17 mouse cellular contexts compared by ENCODE assay signal in the genomic region with DNA sequence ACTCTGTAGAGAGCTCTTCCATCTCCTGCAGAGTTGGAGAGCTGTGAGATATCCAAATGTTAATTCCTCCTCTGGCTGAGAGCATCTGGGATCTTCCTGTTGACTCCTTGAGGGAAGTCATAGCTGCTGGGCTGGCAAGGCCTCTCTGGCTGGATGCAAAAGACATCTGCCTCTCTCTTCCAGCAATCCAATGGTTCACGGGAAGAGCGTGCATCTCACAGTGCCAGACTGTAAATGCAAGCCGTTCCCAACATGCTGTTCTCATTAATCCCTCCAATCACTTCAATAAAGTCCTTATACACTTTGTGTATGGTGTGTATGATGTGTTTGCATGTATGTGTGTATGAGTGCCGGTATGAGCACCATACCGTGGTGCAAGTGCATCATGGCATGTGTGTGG. TPM values are rescaled to one million over a fixed set of nuclear protein-coding genes. Genes with fewer than 3 reads are reported as not detected.
DNase-seq lines count a peak whose midpoint lies in the region; ATAC-seq and TF ChIP-seq lines count a peak whose summit lies in the region.
"Had no signal": no experiment of that assay in that cellular context is flagged by ENCODE, and none has a peak within 500 bp of the region (broad histone marks: within the 10 kb centered on the region; RNA-seq: fewer than 3 reads in every experiment).

No protein-coding gene starts in this region.

- no peak overlapping the region for H3K27ac ChIP-seq in forebrain, postnatal 0 days (ENCODE audit: low read depth, low read length)
- H3K27ac ChIP-seq in forebrain, embryonic 13.5 days = no peak overlapping the region
- no peak overlapping the region for H3K27ac ChIP-seq in heart, adult 2 months
- 0 out of 2 replicates have a peak overlapping the region, but pooled peaks have one; percentile 1 for H3K27ac ChIP-seq in limb, embryonic 14.5 days (replicated peaks; ENCODE audit: low read depth, low read length)
- H3K27ac ChIP-seq: forebrain, embryonic 12.5 days; heart, embryonic 13.5 days; hindbrain, embryonic 15.5 days had no signal

- H3K9me3 ChIP-seq in forebrain, postnatal 0 days (ENCODE audit: low read length) = no peaks in the 10 kb centered on the region
- no peaks in the 10 kb centered on the region for H3K9me3 ChIP-seq in forebrain, embryonic 13.5 days (replicated peaks)
- H3K9me3 ChIP-seq in limb, embryonic 14.5 days (ENCODE audit: control insufficient read depth, low read length) = no peaks in the 10 kb centered on the region
- H3K9me3 ChIP-seq: forebrain, embryonic 12.5 days; heart, embryonic 13.5 days; hindbrain, embryonic 15.5 days had no signal

- no peak overlapping the region for H3K4me3 ChIP-seq in forebrain, postnatal 0 days (ENCODE audit: low read depth, low read length)
- H3K4me3 ChIP-seq in forebrain, embryonic 13.5 days = no peak overlapping the region
- H3K4me3 ChIP-seq in heart, adult 2 months = no peak overlapping the region
- no peak overlapping the region for H3K4me3 ChIP-seq in limb, embryonic 14.5 days (replicated peaks; ENCODE audit: low read length)
- H3K4me3 ChIP-seq: forebrain, embryonic 12.5 days; heart, embryonic 13.5 days; hindbrain, embryonic 15.5 days had no signal

- peak; percentile 4 for DNase-seq in forebrain, postnatal 0 days
- peak; percentile 90 for DNase-seq in heart, adult 11 months
- no peak for DNase-seq in heart, adult 2 months
- peak; percentile 53 for DNase-seq in limb, embryonic 14.5 days (ENCODE audit: low spot score)
- DNase-seq in layer of hippocampus, postnatal 25 days (ENCODE audit: extremely low spot score in 1 of 2, low spot score in 1 of 2) = no peak
- DNase-seq: adrenal gland, postnatal 14 days; cerebellum, adult 11-12 months; cerebellum, adult 9-10 months; cerebellum, postnatal 36 days; heart, postnatal 36 days had no signal

- no peaks in the 10 kb centered on the region for H3K36me3 ChIP-seq in forebrain, postnatal 0 days (ENCODE audit: insufficient read depth)
- H3K36me3 ChIP-seq in forebrain, embryonic 13.5 days (ENCODE audit: poor library complexity, severe bottlenecking) = no peaks in the 10 kb centered on the region
- H3K36me3 ChIP-seq in heart, adult 2 months (ENCODE audit: control insufficient read depth, insufficient read depth, low read length) = no peaks in the 10 kb centered on the region
- H3K36me3 ChIP-seq in limb, embryonic 14.5 days (ENCODE audit: control insufficient read depth, insufficient read depth, low read length) = no peaks in the 10 kb centered on the region
- H3K36me3 ChIP-seq: forebrain, embryonic 12.5 days; heart, embryonic 13.5 days; hindbrain, embryonic 15.5 days had no signal

- no peaks in the 10 kb centered on the region for H3K4me1 ChIP-seq in forebrain, postnatal 0 days (ENCODE audit: insufficient read depth)
- no peaks in the 10 kb centered on the region for H3K4me1 ChIP-seq in forebrain, embryonic 13.5 days
- H3K4me1 ChIP-seq in heart, adult 2 months (ENCODE audit: control insufficient read depth, insufficient read depth, low read length) = peaks cover 12% of the 10 kb centered on the region
- H3K4me1 ChIP-seq in limb, embryonic 14.5 days (ENCODE audit: control insufficient read depth, insufficient read depth, low read length) = peaks cover 30% of the 10 kb centered on the region
- H3K4me1 ChIP-seq: hindbrain, embryonic 15.5 days had no signal

- WGBS in forebrain, postnatal 0 days = 83% methylated on average over 5 of the region's 5 CpGs
- 89% methylated on average over 5 of the region's 5 CpGs for WGBS in forebrain, embryonic 13.5 days
- WGBS in heart, adult 2 months = 65% methylated on average over 5 of the region's 5 CpGs
- 44% methylated on average over 5 of the region's 5 CpGs for WGBS in limb, embryonic 14.5 days

- TF ChIP-seq POLR2A in heart, adult 2 months (IDR thresholded peaks at IDR 0.05; ENCODE audit: insufficient read depth, low read depth, low read length) = no peak
- no peak for TF ChIP-seq POLR2A in limb, embryonic 14.5 days (IDR thresholded peaks at IDR 0.05; ENCODE audit: borderline replicate concordance, extremely low read depth, insufficient read depth, insufficient read length)

- peak; percentile 40; the same call in 1 of the 2 replicates for ATAC-seq in forebrain, postnatal 0 days
- no peak for ATAC-seq in forebrain, embryonic 13.5 days
- ATAC-seq in limb, embryonic 14.5 days (ENCODE audit: low FRiP score, low read depth) = no peak
- ATAC-seq: activated CD4-positive, CD25-positive, alpha-beta regulatory T cell, adult 4 months; intestine, embryonic 16.5 days; Patski had no signal

- H3K9ac ChIP-seq in forebrain, postnatal 0 days = no peak overlapping the region
- no peak overlapping the region for H3K9ac ChIP-seq in forebrain, embryonic 13.5 days
- no peak overlapping the region for H3K9ac ChIP-seq in heart, adult 2 months (ENCODE audit: low read depth, low read length)
- no peak overlapping the region for H3K9ac ChIP-seq in limb, embryonic 14.5 days (ENCODE audit: low read depth, low read length, severe bottlenecking)
- H3K9ac ChIP-seq: forebrain, embryonic 12.5 days; heart, embryonic 13.5 days; hindbrain, embryonic 15.5 days had no signal

- no peaks in the 10 kb centered on the region for H3K27me3 ChIP-seq in forebrain, postnatal 0 days (ENCODE audit: insufficient read depth, low read length)
- no peaks in the 10 kb centered on the region for H3K27me3 ChIP-seq in forebrain, embryonic 13.5 days
- H3K27me3 ChIP-seq in heart, adult 2 months (ENCODE audit: control insufficient read depth, insufficient read depth, low read length) = no peaks in the 10 kb centered on the region
- H3K27me3 ChIP-seq in limb, embryonic 14.5 days (ENCODE audit: control insufficient read depth, insufficient read depth, low read length) = no peaks in the 10 kb centered on the region
- H3K27me3 ChIP-seq: forebrain, embryonic 12.5 days; heart, embryonic 13.5 days; hindbrain, embryonic 15.5 days had no signal

- TF ChIP-seq EP300 in heart, adult 2 months (IDR thresholded peaks at IDR 0.05; ENCODE audit: insufficient read depth, low read depth, low read length) = no peak

- intact Hi-C loops in heart, adult 2 months (cut with DNase I) = no loop called here

- no peaks in the 10 kb centered on the region for H3K79me2 ChIP-seq in heart, adult 2 months (replicated peaks; ENCODE audit: control insufficient read depth, insufficient read depth, low read length)

- no peak for TF ChIP-seq CTCF in forebrain, postnatal 0 days (IDR thresholded peaks at IDR 0.05; ENCODE audit: low read depth)
- TF ChIP-seq CTCF in heart, adult 2 months (IDR thresholded peaks at IDR 0.05) = no peak

- H3K4me2 ChIP-seq in forebrain, postnatal 0 days (ENCODE audit: low read depth) = no peak overlapping the region
- no peak overlapping the region for H3K4me2 ChIP-seq in forebrain, embryonic 13.5 days
- H3K4me2 ChIP-seq in limb, embryonic 14.5 days (replicated peaks; ENCODE audit: low read depth, low read length, severe bottlenecking) = no peak overlapping the region
- H3K4me2 ChIP-seq: forebrain, embryonic 12.5 days; heart, embryonic 13.5 days; hindbrain, embryonic 15.5 days had no signal

RNA-seq across cellular contexts. Expression of a gene that starts 32.8 kb away (rescaled TPM):
- 5.0 and 5.5 TPM in 2 replicates for total RNA-seq in forebrain, postnatal 0 days (2014; rRNA removed)
- polyA plus RNA-seq in forebrain, postnatal 0 days (2015; fragmentation: Nextera tagmentation; extraction: Ambion mirVana) = 6.5 and 7.4 TPM in 2 replicates
- polyA plus RNA-seq in forebrain, embryonic 13.5 days (2015; fragmentation: Nextera tagmentation; extraction: Ambion mirVana) = 6.9 and 7.0 TPM in 2 replicates
- 10 to 100 TPM; 11.8 to 13.8 TPM for total RNA-seq in heart, adult 2 months (2021)
- 14.0 and 26.9 TPM in 2 replicates for polyA plus RNA-seq in heart, adult 2 months (2012; rRNA removed)
- polyA plus RNA-seq in limb, embryonic 14.5 days (2012; rRNA removed) = 27.4 and 31.1 TPM in 2 replicates
- 24.8 and 27.7 TPM in 2 replicates for polyA plus RNA-seq in limb, embryonic 14.5 days (2014; fragmentation: Nextera tagmentation; extraction: Ambion mirVana)
- 1 to 10 TPM; 4.2 to 5.6 TPM for total RNA-seq in layer of hippocampus, postnatal 25 days (2021)

RNA-seq across cellular contexts. Expression of a gene that starts 48.6 kb away (rescaled TPM):
- 45.4 and 63.9 TPM in 2 replicates for total RNA-seq in forebrain, postnatal 0 days (2014; rRNA removed)
- polyA plus RNA-seq in forebrain, postnatal 0 days (2015; fragmentation: Nextera tagmentation; extraction: Ambion mirVana) = 19.4 and 31.9 TPM in 2 replicates
- polyA plus RNA-seq in forebrain, embryonic 13.5 days (2015; fragmentation: Nextera tagmentation; extraction: Ambion mirVana) = 71.4 and 76.3 TPM in 2 replicates
- 10 to 100 TPM; 19.3 to 23.4 TPM for total RNA-seq in heart, adult 2 months (2021)
- polyA plus RNA-seq in heart, adult 2 months (2012; rRNA removed) = 6.3 and 12.7 TPM in 2 replicates
- 65.2 and 68.1 TPM in 2 replicates for polyA plus RNA-seq in limb, embryonic 14.5 days (2012; rRNA removed)
- polyA plus RNA-seq in limb, embryonic 14.5 days (2014; fragmentation: Nextera tagmentation; extraction: Ambion mirVana) = 57.0 and 59.7 TPM in 2 replicates
- total RNA-seq in layer of hippocampus, postnatal 25 days (2021) = 10 to 100 TPM; 43.4 to 43.6 TPM

Comparison
In these comparisons a context has a peak if more than half of its experiments do, and no peak if none do; other contexts are left out.
1. DNase-seq: peak in forebrain, postnatal 0 days (single experiment), heart, adult 11 months (single experiment) and limb, embryonic 14.5 days (single experiment); none in heart, adult 2 months (0 of 2) and layer of hippocampus, postnatal 25 days (0 of 2).